Mouse (Mus musculus) monocyte, adult 2 months (primary cell): ENCODE results near the gene Nfkbiz.
"Not testable (repeated sequence)": the region's sequence is repeated elsewhere in the genome, so short reads cannot be mapped to it uniquely, and the experiment has no call there.

ENCODE experiments used
- DNase-seq, 2 experiments: peaks; one replicate each; pipeline ENCODE4 v3.0.0; 2022; ENCODE audit warnings: low spot score in 2 of 2, low read depth in 1 of 2

Nfkbiz gene

DNA sequence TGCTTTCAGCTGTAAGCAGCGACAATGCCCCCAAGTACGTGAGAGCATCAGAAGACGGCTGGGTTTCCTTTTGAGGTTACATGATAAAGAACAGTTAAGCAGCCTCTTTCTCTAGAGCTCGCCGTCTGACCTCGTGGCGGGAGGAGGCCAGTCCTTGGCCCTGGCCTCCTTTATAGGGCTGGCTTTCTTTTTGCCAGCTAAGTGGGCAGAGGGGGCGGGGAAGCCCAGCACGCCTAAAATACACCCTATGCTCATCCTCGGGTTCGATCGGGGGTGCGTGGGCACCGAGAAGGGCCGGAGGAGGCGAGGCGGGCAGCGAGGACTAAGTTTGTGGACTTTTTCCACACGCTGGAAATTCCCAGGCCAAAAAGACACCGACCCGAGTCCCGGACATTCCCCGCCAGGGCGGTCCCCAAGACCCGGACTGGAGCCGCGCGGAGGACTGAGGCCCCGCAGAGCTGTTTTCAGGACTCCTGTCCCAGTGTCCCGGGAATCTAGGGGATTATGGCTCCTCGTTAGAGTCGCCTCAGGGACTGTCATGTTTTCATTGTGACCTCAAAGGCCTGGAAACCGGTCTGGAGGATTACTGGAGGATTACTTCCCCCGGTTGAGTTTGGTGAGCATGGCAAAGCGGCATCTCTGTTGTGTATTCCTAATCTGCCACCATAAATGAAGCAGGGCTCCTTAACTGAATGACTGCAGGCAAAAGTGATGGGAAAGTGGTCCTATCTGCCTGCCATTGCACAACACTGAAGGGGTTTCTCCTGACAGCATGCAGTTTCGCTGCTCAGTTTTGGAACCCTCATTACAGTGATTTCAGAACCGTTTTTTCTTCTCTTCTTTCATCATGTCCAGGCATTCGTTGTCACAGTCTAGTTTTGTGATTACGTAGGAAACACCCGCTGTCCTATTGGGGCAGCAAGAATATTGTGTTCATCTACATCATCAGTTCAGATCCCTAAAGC is at the start of gene Nfkbiz:
Gene Nfkbiz, minus strand, starts transcription at position 390 of the 965 bp plus-strand sequence.
- peak; percentile 34 to 79 for DNase-seq

DNA sequence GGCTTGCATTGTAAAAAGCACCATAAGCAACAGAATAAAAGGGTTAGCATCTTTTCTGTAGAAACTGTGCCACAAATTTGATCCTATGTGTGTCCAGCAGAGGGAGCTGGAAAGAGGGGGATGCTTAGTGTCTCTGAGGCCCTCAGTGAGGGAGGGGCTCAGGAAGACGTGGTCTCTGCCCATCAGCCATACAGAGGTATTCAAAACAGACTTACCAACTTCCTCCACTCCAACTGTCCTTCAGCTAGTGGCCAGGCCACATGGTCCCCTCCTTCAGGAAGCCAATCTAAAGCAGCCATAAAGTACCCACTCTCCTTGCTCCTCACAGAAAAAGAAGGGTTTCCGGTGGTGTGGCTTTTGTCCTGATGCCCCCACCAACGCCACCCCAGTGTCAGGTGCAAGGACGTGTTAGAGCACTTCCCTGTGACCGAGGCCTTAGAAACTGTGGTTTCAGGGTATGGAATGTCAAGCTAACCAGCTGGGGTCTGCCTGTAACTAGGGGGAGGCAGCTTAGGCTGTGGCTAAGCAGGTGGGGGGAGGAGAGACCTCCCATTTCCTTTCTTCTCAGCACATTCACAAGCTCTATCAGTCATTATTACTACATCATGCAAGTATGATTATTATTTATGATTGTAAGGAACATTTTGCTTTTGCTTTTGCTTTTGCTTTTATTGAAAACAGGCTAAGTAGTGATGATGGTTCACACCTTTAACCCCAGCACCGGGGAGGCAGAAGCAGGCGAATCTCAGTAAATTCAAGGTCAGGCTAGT is 49.3 kb upstream of the Nfkbiz start:
- no peak for DNase-seq

DNA sequence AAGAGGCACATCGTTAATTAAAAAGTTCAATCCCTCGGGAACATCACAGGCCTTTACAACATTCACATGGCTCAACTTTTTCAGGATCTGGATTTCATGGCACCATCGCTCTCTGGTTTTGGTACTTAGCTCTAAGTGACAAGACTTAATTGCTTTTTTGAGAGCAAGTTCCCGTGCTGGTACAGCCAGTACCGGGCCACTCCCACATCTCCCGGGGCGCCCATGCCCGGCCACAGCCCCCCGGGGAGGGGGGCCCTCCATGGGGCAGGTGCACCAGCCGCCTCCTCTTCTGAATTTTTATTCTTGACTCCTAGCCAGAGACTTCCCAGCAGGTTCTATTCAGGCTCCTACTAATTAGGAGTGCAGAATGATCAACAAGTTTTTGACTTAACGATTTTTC is 45.5 kb upstream of the Nfkbiz start:
- DNase-seq: no peak

DNA sequence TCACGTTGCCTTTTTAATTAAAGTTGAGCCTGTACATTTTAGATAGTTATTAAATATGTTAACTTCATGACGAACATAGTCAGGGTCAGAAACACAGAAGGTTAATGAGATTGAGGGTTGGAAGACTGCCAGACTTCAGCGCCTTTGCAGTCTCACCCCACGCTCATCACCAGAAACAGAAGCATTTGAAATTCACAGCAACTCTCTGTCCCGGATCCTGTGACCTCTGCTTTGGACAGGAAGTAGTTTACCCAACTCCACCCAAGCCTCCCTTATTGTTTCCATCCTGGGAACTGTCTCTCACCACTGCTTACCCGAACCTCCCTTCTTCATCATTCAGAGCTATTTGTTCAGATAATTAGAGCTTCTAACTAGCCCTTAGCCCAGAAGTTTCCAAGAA is 37.3 kb upstream of the Nfkbiz start:
- no peak for DNase-seq

DNA sequence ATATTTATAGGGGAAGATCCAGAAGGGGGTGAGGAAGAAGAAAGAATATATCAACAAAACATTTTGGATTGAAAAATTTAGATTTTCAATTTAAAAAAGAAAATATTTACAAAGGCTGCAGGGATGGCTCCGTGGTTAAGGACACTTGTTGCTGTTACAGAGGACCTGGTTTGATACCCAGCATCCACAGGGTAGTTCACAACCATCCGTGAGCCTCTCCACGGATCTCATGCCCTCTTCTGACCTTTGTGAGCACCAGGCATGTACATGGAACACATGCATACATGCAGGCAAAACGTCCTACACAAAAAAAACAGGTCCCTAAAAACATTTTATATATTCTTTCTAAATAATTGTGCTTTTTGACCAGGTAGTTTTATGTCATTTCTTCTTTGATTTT is 25.1 kb upstream of the Nfkbiz start:
- DNase-seq: no peak

DNA sequence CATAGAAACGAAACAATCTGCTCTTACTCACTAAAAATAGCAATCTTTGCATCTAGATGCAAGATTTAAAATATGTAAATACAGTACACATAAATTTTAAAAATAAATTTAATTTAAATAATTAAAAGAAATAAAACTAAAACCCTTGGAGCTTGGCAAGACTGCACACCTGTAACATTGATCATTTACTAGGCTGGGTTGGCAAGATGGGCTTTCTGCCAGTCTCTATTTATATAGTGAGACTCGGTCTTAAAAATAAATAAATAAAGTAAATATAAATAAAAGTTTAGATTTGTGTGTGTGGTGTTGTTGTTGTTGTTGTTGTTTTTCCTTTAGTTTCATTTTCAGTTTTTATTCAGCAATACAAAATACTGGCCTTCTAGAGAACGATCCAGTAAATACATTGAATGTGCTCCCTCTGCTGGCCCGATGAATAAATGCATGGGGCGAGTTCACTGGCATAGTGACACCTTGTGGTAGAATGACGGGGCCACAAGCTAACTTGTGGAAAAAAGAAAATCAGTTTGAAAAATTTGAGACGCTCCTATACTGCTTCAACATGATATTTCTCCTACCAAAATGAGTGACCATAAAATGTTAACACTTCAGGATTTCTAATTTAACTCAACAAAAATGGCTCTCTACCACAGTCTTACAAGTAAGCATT is 24.6 kb upstream of the Nfkbiz start:
- peak; percentile 19 to 47 for DNase-seq

DNA sequence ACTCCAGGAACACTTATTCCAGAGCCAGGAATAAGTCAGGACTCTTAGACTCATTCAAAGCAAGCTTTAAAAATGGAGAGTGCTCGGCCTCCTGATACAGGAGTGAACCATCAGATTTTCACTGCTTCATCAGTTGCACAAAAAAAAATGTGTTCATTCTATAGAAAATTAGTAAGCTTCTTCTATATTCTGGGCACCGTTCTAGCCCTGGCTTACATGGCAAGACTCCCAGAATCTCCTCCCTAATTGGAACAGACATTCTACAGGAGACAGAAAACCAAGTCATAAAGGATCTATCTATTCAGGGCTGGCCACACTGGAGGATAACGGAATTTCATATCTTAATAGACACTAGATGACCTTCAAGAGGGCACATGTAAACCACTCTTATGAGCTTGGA is 22.4 kb upstream of the Nfkbiz start:
- no peak for DNase-seq

DNA sequence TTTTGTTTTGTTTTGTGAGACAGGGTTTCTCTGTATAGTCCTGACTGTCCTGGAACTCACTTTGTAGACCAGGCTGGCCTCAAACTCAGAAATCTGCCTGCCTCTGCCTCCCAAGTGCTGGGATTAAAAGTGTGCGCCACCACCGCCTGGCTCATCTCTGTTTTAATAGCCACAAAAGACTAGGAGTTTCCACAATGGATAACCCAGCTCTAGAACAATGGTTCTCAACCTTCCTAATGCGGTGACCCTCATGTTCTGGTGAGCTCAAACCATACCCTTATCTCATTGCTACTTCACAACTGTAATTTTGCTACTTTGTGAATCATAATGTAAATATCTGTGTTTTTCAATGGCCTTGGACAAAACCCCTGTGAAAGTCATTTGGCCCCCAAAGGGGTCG is 20.7 kb upstream of the Nfkbiz start:
- not testable (repeated sequence) for DNase-seq

DNA sequence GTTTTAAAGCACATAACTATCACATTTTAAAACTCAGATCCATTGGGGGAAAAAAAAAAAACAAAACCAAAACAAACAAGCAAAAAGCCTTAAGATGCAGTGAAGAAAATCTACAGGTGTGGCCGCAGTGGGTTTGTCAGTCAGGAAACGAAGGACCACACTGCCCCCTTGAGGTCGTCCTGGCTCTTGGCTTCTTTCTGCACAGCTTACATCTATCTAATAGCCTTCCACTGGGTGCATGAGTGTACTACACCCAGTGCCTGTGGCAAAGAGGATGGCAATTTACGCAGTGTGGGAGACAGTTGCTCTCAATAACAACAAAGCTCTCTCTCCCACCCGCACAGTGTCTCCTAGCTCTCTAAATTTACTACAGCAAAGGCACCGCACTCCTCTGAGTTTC is 19.8 kb upstream of the Nfkbiz start:
- peak; percentile 18 to 45 for DNase-seq

DNA sequence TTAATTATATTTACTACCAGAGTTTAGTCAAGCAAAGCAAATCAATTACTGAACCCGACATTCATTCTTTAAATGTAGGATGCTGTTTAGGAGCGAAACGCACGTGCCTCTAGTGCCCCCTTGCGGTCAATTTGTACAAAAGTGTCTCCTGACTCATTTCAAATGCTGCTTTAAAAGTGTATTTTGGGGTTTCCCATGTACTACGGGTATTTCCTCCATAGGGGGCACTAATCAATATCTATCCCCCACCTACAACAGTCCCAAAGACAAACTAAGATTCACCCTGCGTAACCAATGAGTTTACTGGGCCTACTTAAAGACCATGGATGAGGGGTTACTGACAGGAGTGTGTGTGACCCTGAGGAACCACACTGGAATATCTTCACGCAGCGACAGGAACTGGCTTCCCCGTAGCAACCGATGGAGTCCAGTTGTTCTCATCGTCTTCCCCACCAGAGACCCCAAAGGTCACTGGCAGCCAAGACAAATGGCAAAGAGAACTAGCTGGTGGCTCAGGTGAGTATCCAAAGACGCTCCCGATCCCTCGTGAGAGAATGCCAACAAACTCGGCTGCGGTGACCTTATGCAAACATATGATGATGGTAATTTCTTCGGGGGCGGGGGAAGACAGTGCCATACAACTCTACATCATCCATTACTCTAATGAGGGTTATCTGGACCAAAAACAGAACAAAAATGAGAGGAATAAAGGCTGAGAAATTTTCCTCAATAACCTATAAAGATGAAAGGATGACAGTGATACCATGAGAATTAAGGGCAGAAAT is 14.4 kb upstream of the Nfkbiz start:
- peak in 1 of 2 experiments; percentile 59 for DNase-seq

DNA sequence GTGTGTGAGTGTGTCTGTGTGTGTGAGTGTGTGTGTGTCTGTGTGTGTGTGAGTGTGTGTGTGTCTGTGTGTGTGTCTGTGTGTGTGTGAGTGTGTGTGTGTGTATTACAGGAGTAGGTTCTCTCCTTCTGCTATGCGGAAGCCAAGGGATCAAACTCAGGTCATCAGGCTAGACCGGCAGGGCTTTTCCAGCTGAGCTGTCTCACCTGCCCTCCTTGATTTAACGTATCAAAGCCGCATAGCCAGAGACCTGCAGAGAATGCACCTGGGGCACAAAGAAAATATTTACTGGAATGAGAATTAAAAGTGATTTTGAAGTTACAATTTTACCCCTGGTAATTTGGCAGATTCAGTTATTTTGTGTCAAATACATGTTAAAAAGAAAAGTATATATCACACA is 13.8 kb upstream of the Nfkbiz start:
- DNase-seq: no peak

DNA sequence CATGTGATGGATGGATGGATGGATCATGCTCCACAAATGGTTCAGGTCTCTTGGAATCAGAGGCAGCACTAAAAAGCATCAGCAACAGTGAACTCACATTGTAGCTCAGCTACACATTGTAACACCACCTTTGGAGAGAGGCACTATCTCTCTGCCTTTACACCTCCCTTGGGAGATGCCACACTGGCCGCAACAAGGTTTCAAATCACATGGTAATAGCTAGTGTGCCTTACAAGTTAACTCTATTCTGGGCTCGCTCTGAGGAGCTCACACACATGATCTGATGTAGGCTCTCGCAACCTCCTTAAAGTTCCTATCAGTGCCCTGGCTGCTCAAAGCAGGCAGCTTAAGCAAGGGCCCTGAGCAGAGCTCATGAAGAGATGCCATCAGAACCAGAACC is 11.8 kb upstream of the Nfkbiz start:
- DNase-seq: no peak

DNA sequence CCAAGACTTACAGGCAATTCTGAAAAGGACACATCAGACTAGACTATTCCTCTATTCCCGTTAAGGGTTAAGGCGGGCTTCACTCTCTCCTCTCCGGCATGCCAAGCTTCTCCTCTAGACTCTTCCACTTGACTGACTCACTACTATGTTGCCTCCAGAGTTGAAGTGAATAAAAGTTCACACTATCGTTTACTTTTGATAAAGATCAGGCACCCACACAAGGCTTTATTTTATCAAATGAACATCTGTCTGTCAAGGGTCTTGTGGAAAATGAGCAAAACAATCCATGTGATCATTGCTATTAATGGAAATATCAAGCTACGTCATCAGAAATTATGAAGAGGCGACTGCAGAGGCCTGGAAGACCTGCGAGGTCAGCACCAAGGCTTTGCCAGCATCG is 9.0 kb upstream of the Nfkbiz start:
- no peak for DNase-seq

DNA sequence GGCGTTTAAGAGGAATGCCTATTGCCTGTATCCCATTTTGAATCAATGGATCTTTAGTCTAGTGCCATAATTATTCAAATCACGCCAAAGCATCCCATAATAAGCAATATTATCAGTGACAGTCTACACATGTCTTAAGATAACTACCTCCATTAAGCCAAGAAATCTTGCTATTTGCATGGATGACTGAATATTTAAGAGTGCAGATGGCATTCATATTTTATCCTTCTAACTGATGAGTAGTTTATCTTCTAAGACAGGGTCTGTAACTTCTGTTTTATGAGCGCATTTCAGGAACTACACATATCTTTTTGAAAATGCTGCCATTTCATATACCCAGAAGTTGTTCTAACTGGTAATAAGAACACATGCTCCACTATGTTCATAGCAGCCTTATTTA is 6.1 kb upstream of the Nfkbiz start:
- DNase-seq: no peak

DNA sequence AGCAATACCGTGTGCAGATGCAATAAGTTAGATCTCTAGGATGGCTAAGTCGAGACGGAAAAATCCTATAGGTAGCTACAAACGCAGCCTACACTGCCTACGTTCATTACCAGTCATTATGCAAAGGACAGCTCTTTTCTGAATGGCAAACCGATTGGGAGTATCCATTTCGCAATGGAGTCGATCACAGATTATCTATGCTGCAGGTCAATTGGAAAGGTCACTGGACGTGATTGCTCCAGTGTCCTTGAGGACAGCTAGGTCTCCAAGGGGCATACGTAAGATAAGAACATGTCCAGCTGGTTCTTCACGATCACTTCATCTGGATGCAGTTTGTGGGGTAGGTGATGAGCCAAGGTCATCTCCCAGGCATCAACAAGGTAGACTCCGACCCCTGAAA is 5.2 kb upstream of the Nfkbiz start:
- DNase-seq: no peak

DNA sequence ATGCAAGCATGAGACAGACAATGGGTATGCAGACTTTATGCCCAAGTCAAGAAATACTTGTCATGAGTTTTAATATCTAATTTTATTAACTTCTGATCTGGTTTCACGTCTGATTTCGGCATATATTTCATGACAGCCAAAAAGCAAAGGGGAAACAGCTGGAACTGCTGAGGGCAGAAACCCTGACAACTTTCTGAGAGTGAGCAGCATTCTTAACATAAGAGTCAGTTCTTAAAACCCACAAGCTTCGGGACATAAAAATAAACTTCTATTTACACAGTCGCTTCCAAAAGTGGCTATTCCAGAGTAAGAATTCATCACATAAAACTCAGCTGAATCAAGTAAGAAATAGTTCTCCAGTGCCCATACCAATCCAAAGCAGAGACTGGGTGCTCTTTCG is 4.4 kb upstream of the Nfkbiz start:
- no peak for DNase-seq

DNA sequence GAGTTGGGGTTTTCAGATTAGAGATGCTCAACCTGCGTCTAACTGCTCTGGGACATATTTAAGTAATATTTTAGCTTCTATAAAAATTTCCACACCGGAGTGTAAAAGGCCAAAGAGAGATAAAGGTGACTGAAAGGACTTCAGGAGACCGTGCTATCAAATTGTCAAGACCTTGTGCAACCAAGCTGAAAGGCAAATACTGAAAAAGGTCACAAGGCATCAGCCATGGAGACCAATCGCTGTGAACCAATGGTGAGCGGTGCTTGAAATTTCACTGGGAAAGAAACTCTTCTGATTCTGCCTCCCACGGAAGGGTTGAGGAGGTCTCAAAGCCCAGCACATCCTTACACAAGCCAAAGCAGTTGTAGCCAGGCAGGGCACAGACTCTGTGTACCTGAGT is 2.8 kb upstream of the Nfkbiz start:
- DNase-seq: no peak

DNA sequence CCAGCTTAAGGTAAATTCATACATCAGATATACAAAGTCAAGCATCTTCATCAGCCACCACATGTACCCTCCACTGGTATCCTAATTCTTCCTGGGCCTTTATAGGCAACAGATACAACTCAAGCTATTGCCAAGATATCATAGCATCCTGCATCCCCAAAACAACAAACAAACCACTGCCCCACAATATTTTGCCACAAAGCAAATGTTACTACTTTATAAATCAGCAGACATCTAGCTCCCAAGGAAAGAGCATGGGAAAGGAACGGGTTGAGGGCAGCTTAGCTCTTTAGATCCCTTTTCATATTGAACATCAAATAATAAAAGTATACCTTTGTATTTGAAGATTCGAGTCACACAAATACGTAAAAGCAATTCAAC is 580 bp downstream of the Nfkbiz start:
- DNase-seq: no peak

DNA sequence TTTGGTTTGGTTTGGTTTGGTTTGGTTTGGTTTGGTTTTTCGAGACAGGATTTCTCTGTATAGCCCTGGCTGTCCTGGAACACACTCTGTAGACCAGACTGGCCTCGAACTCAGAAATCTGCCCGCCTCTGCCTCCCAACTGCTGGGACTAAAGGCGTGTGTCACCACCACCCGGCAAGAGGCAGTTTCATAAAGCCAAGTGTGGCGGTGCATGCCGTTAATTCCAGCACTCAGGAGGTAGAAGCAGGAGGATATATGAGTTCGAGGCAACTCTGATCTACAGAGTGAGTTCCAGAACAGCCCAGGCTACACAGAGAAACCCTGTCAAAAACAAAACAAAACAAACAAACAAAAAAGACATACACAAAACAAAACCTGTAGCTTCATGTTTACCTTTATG is 1.0 kb downstream of the Nfkbiz start:
- not testable (repeated sequence) for DNase-seq

DNA sequence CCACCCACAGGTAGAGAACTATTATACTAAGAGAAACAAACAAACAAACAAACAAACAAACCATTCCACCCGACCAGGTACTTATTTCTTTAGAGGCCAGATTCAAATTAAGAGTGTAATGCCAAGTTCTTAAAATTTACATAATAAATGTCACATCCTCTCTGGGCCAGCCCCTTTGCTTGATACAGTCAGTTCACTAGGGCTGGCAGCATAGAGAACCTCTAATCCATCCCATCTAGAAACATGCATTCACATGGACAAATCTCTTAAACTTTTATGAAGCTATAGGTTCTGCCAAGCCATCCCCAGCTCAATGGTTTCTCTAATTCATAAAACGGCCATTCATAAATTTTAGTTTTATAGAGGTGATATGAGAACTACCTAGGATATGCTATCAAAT is 1.5 kb downstream of the Nfkbiz start:
- no peak for DNase-seq

DNA sequence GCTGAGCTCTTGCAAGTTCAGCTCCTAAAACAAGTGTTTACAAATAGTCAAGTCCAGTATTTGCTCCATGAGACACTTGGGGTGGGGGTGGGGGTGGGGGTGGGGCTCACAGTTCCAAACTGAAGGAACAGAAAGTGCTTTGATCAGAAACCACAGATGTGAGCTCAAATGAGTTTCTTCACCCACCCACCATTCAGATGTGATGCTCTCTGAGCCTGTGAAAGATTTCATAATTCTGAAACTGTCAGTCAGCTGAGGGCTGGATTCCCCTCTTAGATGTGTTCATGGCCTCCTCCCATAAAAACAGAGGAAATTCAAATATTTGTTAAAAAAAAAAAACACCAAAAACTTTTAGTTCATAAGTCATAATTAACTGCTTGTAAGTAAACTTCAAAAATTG is 2.9 kb downstream of the Nfkbiz start:
- no peak for DNase-seq
